Mouse (Mus musculus): ENCODE measurements around the gene Scube1. TPM values are rescaled to one million over a fixed set of nuclear protein-coding genes. Genes with fewer than 3 reads are reported as not detected.
A peak's percentile ranks its signal among the peaks of the same experiment; 100 is the strongest.

Scube1 gene
- total and polyA plus RNA-seq, 2 experiments from 2014 or later, result 1.9 to 4.3 TPM

DNA sequence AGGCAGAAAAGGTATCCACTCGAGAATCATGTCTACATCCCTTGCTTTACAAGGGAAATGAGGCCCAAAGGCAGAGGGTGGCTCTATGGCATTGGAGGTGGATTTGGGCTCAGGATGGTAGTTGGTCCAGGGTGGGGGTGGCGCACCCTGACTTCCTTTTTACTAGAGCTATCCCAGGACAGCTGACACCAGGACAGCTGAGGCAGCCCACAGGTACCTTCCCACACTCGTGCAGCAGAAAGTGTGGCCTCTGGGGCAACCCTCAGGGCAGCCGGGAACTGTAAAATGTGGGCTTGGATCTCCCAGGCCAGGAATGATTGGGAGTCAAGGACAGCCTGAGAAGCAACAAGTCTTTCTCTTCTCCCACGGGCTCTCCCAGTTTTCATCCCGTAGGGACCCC lies 133.1 kb downstream of the Scube1 start:
- Histone ChIP-seq H3K36me3 (replicated peaks; ENCODE audit: control insufficient read depth, insufficient read depth, low read length) (peaks cover 5% of the 10 kb centered on the region), H3K9me3 (replicated peaks; ENCODE audit: control insufficient read depth, low read length) (no peaks in the 10 kb centered on the region), H3K4me2 (ENCODE audit: low read depth, low read length) (no peak overlapping the region), H3K27ac (ENCODE audit: low read depth) (no peak overlapping the region), H3K4me1 (ENCODE audit: control insufficient read depth, insufficient read depth) (0 out of 2 replicates have a peak, but pooled peaks cover 4% of the 10 kb centered on the region), H3K9ac (replicated peaks; ENCODE audit: low read depth, low read length) (no peak overlapping the region), H3K27me3 (ENCODE audit: control insufficient read depth, insufficient read depth, low read length) (no peaks in the 10 kb centered on the region), H3K4me3 (ENCODE audit: low read depth, low read length) (no peak overlapping the region)
- DNase-seq (ENCODE audit: low spot score) (no peak), ATAC-seq (ENCODE audit: insufficient read depth, low read depth) (no peak)
- WGBS, result 78% methylated on average over 5 of the region's 6 CpGs
- no peak for TF ChIP-seq EP300 (IDR thresholded peaks at IDR 0.05; ENCODE audit: low read depth)
- no peak for TF ChIP-seq CTCF (IDR thresholded peaks at IDR 0.05; ENCODE audit: low read depth)

DNA sequence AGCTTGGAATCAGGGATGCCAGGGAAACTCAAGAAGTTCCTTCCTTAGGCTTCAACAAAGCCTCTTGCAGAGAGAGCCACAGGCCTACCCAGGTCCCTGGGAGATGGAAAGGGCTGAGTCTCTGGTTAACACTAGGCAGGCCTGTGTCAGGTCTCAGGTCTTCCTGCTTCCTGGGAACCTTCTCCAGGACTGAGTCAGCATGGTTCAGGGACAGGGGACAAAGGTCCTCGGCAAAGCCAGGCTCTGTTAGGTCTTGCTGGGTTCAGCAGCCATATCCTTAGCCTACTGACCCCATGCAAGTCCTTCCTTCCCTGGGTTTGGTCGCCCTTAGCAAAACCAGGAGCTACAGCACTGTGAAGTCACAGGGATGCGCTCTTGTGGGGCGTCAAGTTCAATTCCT lies 134.0 kb downstream of the Scube1 start:
- peaks cover 4% of the 10 kb centered on the region; the same call in 1 of the 2 replicates for H3K9me3 ChIP-seq (replicated peaks; ENCODE audit: control insufficient read depth, low read length)
- H3K27me3 ChIP-seq (ENCODE audit: control insufficient read depth, insufficient read depth, low read length), result no peaks in the 10 kb centered on the region
- TF ChIP-seq EP300 (IDR thresholded peaks at IDR 0.05; ENCODE audit: low read depth) (no peak), CTCF (IDR thresholded peaks at IDR 0.05; ENCODE audit: low read depth) (no peak)
- 0 out of 2 replicates have a peak, but pooled peaks cover 4% of the 10 kb centered on the region for H3K4me1 ChIP-seq (ENCODE audit: control insufficient read depth, insufficient read depth)
- DNase-seq (ENCODE audit: low spot score) (no peak), ATAC-seq (ENCODE audit: insufficient read depth, low read depth) (no peak)
- H3K36me3 ChIP-seq (replicated peaks; ENCODE audit: control insufficient read depth, insufficient read depth, low read length), result peaks cover 14% of the 10 kb centered on the region
- no peak overlapping the region for H3K9ac ChIP-seq (replicated peaks; ENCODE audit: low read depth, low read length)
- no peak overlapping the region for H3K27ac ChIP-seq (ENCODE audit: low read depth)
- 86% methylated on average over 4 of the region's 4 CpGs for WGBS
- no peak overlapping the region for H3K4me3 ChIP-seq (ENCODE audit: low read depth, low read length)
- H3K4me2 ChIP-seq (ENCODE audit: low read depth, low read length), result no peak overlapping the region

DNA sequence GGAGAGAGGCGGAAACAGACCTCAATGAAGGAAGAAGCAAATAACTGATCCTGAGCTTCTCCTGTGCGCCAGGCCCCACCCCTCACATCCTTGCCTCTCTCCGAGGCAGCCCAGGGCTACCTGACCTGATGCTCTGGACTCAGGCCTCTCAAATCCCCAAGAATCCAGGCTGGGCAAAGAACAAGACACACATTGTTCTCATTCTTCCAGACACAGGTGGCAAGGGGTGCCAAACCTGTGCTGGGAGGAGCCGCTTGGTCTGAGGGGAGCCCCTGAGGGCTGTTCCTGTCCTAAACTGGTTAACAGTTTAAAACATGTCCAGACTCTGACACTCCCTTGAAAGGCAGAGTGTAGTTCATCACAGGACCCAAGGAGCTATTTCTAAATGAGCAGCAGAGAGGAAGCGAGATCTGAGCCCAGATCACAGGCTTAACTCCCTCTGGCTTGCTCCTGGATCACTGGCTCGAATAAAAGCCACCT lies 140.0 kb downstream of the Scube1 start:
- H3K36me3 ChIP-seq (replicated peaks; ENCODE audit: control insufficient read depth, insufficient read depth, low read length), result peaks cover 50% of the 10 kb centered on the region
- 86% methylated on average over 6 of the region's 6 CpGs for WGBS
- DNase-seq (ENCODE audit: low spot score), result no peak

GRCm38 (mm10) chr15:83583419-83584156 lies 141.2 kb downstream of the Scube1 start:
- H3K4me2 ChIP-seq (ENCODE audit: low read depth, low read length), result no peak overlapping the region
- peaks cover 5% of the 10 kb centered on the region; the same call in 1 of the 2 replicates for H3K9me3 ChIP-seq (replicated peaks; ENCODE audit: control insufficient read depth, low read length)
- H3K4me3 ChIP-seq (ENCODE audit: low read depth, low read length), result no peak overlapping the region
- WGBS, result 74% methylated on average over 8 of the region's 8 CpGs
- peak; percentile 32 for DNase-seq (ENCODE audit: low spot score)
- H3K9ac ChIP-seq (replicated peaks; ENCODE audit: low read depth, low read length), result no peak overlapping the region
- H3K4me1 ChIP-seq (ENCODE audit: control insufficient read depth, insufficient read depth), result no peaks in the 10 kb centered on the region
- ATAC-seq (ENCODE audit: insufficient read depth, low read depth), result peak; percentile 67
- H3K27me3 ChIP-seq (ENCODE audit: control insufficient read depth, insufficient read depth, low read length), result no peaks in the 10 kb centered on the region
- peaks cover 59% of the 10 kb centered on the region for H3K36me3 ChIP-seq (replicated peaks; ENCODE audit: control insufficient read depth, insufficient read depth, low read length)
- no peak overlapping the region for H3K27ac ChIP-seq (ENCODE audit: low read depth)
- TF ChIP-seq EP300 (IDR thresholded peaks at IDR 0.05; ENCODE audit: low read depth), result no peak
- peak; percentile 59 for TF ChIP-seq CTCF (IDR thresholded peaks at IDR 0.05; ENCODE audit: low read depth)

More for the DNA sequence above, 140.0 kb downstream of the Scube1 start:
- H3K4me1 ChIP-seq (ENCODE audit: control insufficient read depth, insufficient read depth), result no peaks in the 10 kb centered on the region
- no peak overlapping the region for H3K27ac ChIP-seq (ENCODE audit: low read depth)
- H3K27me3 ChIP-seq (ENCODE audit: control insufficient read depth, insufficient read depth, low read length), result no peaks in the 10 kb centered on the region
- no peak overlapping the region for H3K4me3 ChIP-seq (ENCODE audit: low read depth, low read length)
- no peak overlapping the region for H3K9ac ChIP-seq (replicated peaks; ENCODE audit: low read depth, low read length)
- H3K4me2 ChIP-seq (ENCODE audit: low read depth, low read length), result no peak overlapping the region
- TF ChIP-seq EP300 (IDR thresholded peaks at IDR 0.05; ENCODE audit: low read depth), result no peak
- TF ChIP-seq CTCF (IDR thresholded peaks at IDR 0.05; ENCODE audit: low read depth), result no peak
- ATAC-seq (ENCODE audit: insufficient read depth, low read depth), result no peak
- peaks cover 5% of the 10 kb centered on the region; the same call in 1 of the 2 replicates for H3K9me3 ChIP-seq (replicated peaks; ENCODE audit: control insufficient read depth, low read length)

- no peak overlapping the region for H3K4me3 ChIP-seq (ENCODE audit: low read depth, low read length)
- H3K4me1 ChIP-seq (ENCODE audit: control insufficient read depth, insufficient read depth), result no peaks in the 10 kb centered on the region
- DNase-seq (ENCODE audit: low spot score) (no peak), ATAC-seq (ENCODE audit: insufficient read depth, low read depth) (no peak)
- WGBS, result 76% methylated on average over 4 of the region's 4 CpGs
- H3K9me3 ChIP-seq (replicated peaks; ENCODE audit: control insufficient read depth, low read length), result peaks cover 5% of the 10 kb centered on the region; the same call in 1 of the 2 replicates
- H3K9ac ChIP-seq (replicated peaks; ENCODE audit: low read depth, low read length), result no peak overlapping the region
- H3K27ac ChIP-seq (ENCODE audit: low read depth), result no peak overlapping the region
- H3K27me3 ChIP-seq (ENCODE audit: control insufficient read depth, insufficient read depth, low read length), result no peaks in the 10 kb centered on the region
- no peak overlapping the region for H3K4me2 ChIP-seq (ENCODE audit: low read depth, low read length)
- peaks cover 60% of the 10 kb centered on the region for H3K36me3 ChIP-seq (replicated peaks; ENCODE audit: control insufficient read depth, insufficient read depth, low read length)
- no peak for TF ChIP-seq CTCF (IDR thresholded peaks at IDR 0.05; ENCODE audit: low read depth)
- TF ChIP-seq EP300 (IDR thresholded peaks at IDR 0.05; ENCODE audit: low read depth), result no peak
Observed at GRCm38 (mm10) chr15:83582931-83583330, 141.9 kb downstream of the Scube1 start.
